Mouse (Mus musculus): Measurements from ENCODE around the gene Zfp36l2. TPM values are rescaled to one million over a fixed set of nuclear protein-coding genes. Genes with fewer than 3 reads are reported as not detected.
A peak's percentile ranks its signal among the peaks of the same experiment; 100 is the strongest.

Zfp36l2 gene
- polyA plus RNA-seq, 1 experiment from 2014 or later, result 5.0 TPM

DNA sequence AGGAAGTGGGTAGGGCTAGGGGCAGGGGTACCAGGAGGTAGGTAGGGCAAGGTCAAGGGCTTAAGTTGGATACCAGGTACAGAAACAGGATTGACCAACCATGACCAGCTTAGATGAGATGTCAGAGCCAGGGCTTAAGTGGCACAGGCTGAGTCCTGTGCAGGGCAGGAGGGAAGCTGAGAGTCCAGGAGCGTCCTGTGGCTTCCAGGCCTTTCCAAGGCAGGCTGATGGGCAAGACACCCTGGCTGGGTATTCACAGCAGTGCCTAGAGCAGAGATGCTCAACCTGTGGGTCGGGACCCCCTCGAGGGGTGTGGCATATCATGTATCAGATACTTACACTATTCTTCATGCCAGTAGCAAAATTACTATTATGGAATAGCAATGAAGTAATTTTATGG, 22.0 kb downstream of the Zfp36l2 start:
- Histone ChIP-seq H3K9ac (no peak overlapping the region), H3K4me3 (no peak overlapping the region), H3K27ac (no peak overlapping the region), H3K4me1 (peaks cover 9% of the 10 kb centered on the region; the same call in 1 of the 2 replicates), H3K27me3 (no peaks in the 10 kb centered on the region), H3K36me3 (ENCODE audit: poor library complexity, severe bottlenecking) (no peaks in the 10 kb centered on the region), H3K4me2 (no peak overlapping the region), H3K9me3 (replicated peaks) (no peaks in the 10 kb centered on the region)
- 88% methylated on average over 3 of the region's 3 CpGs for WGBS
- ATAC-seq, result no peak

DNA sequence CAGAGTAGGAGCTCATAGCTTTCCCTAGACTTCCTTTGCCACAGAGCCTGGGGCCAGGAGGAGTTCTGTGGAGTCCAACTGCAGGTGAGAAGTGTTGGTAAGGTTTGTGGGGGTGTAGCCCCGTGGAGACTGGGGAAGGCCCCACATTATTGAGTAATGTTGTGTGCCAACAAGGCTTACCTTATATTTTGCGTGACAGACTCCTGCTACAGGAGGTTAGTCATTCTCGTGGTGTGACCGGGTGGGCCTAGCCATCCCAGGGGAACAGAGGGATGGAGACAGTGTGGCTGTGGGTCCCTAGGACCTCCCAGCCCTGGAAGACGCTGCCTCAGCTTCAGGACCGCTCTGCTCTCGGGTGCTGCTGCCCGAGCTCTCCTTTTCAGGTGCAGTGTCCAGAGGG, 23.6 kb downstream of the Zfp36l2 start:
- WGBS, result 80% methylated on average over 8 of the region's 8 CpGs

DNA sequence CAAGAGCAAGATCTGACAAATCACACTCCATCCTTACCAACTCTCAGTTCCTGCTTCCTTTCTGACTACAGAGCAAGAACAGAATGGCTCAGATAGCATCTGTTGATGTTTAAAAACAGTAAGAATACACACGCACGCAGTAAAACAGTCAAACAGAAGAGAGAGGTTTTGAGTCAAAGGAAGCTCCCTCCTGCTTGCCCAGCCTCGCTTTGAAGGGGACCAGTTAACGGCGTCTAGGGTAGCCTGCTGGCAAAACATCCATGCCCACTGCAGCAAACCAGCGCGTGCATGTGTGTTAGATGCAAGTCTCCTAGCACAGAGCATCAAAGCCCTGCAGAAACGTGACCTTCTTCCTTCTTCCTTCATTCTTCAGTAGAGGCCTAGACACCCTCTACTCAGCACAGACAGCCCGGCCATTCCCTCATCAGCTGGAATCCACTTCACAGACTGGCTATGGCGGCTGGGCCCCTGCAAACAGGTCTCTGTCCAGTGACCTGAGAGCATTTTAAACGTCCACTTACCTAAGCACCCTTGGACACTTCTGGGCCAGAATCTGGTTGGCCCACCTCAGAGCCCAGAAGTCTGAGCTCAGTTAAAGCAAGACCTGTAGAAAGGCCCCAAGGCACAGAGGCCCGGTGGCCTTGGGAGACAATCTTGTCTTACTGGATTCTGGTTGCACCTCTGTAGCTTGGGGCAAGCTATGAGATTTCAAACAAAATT, 24.5 kb downstream of the Zfp36l2 start:
- WGBS, result 86% methylated on average over 12 of the region's 12 CpGs
- ATAC-seq, result no peak
- no peaks in the 10 kb centered on the region for H3K36me3 ChIP-seq (ENCODE audit: poor library complexity, severe bottlenecking)
- no peak overlapping the region for H3K9ac ChIP-seq
- H3K4me2 ChIP-seq, result no peak overlapping the region
- no peaks in the 10 kb centered on the region for H3K9me3 ChIP-seq (replicated peaks)
- H3K27ac ChIP-seq, result no peak overlapping the region
- H3K27me3 ChIP-seq, result no peaks in the 10 kb centered on the region
- no peak overlapping the region for H3K4me3 ChIP-seq
- H3K4me1 ChIP-seq, result peaks cover 9% of the 10 kb centered on the region; the same call in 1 of the 2 replicates

More for the DNA sequence above, 23.6 kb downstream of the Zfp36l2 start:
- H3K9me3 ChIP-seq (replicated peaks), result no peaks in the 10 kb centered on the region
- no peaks in the 10 kb centered on the region for H3K27me3 ChIP-seq
- no peak overlapping the region for H3K4me2 ChIP-seq
- no peak for ATAC-seq
- no peak overlapping the region for H3K27ac ChIP-seq
- H3K36me3 ChIP-seq (ENCODE audit: poor library complexity, severe bottlenecking), result no peaks in the 10 kb centered on the region
- H3K4me1 ChIP-seq, result peaks cover 9% of the 10 kb centered on the region; the same call in 1 of the 2 replicates
- H3K9ac ChIP-seq, result no peak overlapping the region
- H3K4me3 ChIP-seq, result no peak overlapping the region

- ATAC-seq, result no peak
- Histone ChIP-seq H3K9me3 (replicated peaks) (no peaks in the 10 kb centered on the region), H3K4me2 (no peak overlapping the region), H3K27ac (no peak overlapping the region), H3K36me3 (ENCODE audit: poor library complexity, severe bottlenecking) (no peaks in the 10 kb centered on the region), H3K9ac (no peak overlapping the region), H3K27me3 (peaks cover 8% of the 10 kb centered on the region), H3K4me3 (no peak overlapping the region), H3K4me1 (peaks cover 9% of the 10 kb centered on the region; the same call in 1 of the 2 replicates)
- 91% methylated on average over 8 of the region's 8 CpGs for WGBS
Measured at GRCm38 (mm10) chr17:84162211-84162760, 25.5 kb downstream of the Zfp36l2 start.

DNA sequence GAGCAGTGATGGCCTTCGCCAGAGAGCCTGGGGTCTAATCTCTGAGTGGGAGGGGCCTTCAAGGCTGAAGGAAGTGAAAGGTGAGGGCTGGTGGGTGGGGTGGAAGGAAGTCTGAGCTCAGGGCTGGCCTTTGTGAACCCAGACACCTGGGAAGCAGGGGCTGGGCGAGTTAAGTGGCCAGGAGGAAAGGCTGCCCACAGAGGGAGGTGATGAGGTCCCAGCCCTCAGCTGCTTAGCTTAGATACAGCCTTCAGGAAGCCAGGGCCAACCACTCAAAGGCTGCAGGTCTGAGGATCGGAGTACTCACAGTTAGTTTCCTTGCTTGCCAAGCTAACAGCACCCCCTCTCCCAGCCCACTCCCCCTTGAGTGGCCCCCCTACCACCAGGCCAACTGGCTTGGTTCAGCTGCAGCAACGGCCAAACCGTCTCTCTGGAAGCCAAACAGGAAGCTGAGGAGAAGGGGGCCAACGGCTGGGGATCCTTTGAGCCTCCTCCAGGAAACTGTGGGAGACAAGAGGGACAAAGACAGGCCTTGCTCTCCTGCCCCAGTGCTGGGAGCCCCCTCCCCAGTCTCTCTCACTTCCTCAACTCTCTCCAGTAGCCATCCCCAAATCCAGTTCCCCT, 26.4 kb downstream of the Zfp36l2 start:
- H3K4me2 ChIP-seq, result no peak overlapping the region
- H3K9me3 ChIP-seq (replicated peaks), result no peaks in the 10 kb centered on the region
- ATAC-seq, result peak; percentile 13; the same call in 1 of the 2 replicates
- H3K27me3 ChIP-seq, result peaks cover 13% of the 10 kb centered on the region
- H3K4me3 ChIP-seq, result no peak overlapping the region
- H3K9ac ChIP-seq, result no peak overlapping the region
- peaks cover 9% of the 10 kb centered on the region; the same call in 1 of the 2 replicates for H3K4me1 ChIP-seq
- WGBS, result 55% methylated on average over 6 of the region's 6 CpGs
- H3K27ac ChIP-seq, result no peak overlapping the region
- H3K36me3 ChIP-seq (ENCODE audit: poor library complexity, severe bottlenecking), result no peaks in the 10 kb centered on the region

GRCm38 (mm10) chr17:84158891-84159290, 28.9 kb downstream of the Zfp36l2 start:
- Histone ChIP-seq H3K4me3 (no peak overlapping the region), H3K4me2 (no peak overlapping the region), H3K9ac (no peak overlapping the region), H3K9me3 (replicated peaks) (no peaks in the 10 kb centered on the region), H3K36me3 (ENCODE audit: poor library complexity, severe bottlenecking) (no peaks in the 10 kb centered on the region), H3K27me3 (peaks cover 13% of the 10 kb centered on the region), H3K27ac (no peak overlapping the region), H3K4me1 (peaks cover 9% of the 10 kb centered on the region; the same call in 1 of the 2 replicates)
- no peak for ATAC-seq
- 45% methylated on average over 15 of the region's 15 CpGs for WGBS

GRCm38 (mm10) chr17:84158461-84158795, 29.3 kb downstream of the Zfp36l2 start:
- 90% methylated on average over 12 of the region's 12 CpGs for WGBS
- no peak overlapping the region for H3K4me3 ChIP-seq
- H3K36me3 ChIP-seq (ENCODE audit: poor library complexity, severe bottlenecking), result no peaks in the 10 kb centered on the region
- no peaks in the 10 kb centered on the region for H3K9me3 ChIP-seq (replicated peaks)
- no peak for ATAC-seq
- H3K4me1 ChIP-seq, result peaks cover 9% of the 10 kb centered on the region; the same call in 1 of the 2 replicates
- H3K27ac ChIP-seq, result no peak overlapping the region
- H3K4me2 ChIP-seq, result no peak overlapping the region
- H3K27me3 ChIP-seq, result peaks cover 13% of the 10 kb centered on the region
- H3K9ac ChIP-seq, result no peak overlapping the region

- Histone ChIP-seq H3K4me2 (no peak overlapping the region), H3K9ac (no peak overlapping the region), H3K27ac (no peak overlapping the region), H3K4me1 (peaks cover 9% of the 10 kb centered on the region; the same call in 1 of the 2 replicates), H3K27me3 (peaks cover 13% of the 10 kb centered on the region), H3K9me3 (replicated peaks) (no peaks in the 10 kb centered on the region), H3K36me3 (ENCODE audit: poor library complexity, severe bottlenecking) (no peaks in the 10 kb centered on the region), H3K4me3 (no peak overlapping the region)
- ATAC-seq, result no peak
- WGBS, result 73% methylated on average over 6 of the region's 6 CpGs
Measured at GRCm38 (mm10) chr17:84157743-84158460, 29.8 kb downstream of the Zfp36l2 start.

GRCm38 (mm10) chr17:84156748-84157742, 30.7 kb downstream of the Zfp36l2 start:
- Histone ChIP-seq H3K27ac (no peak overlapping the region), H3K4me3 (no peak overlapping the region), H3K4me1 (peaks cover 17% of the 10 kb centered on the region; the same call in 1 of the 2 replicates), H3K9me3 (replicated peaks) (no peaks in the 10 kb centered on the region), H3K27me3 (peaks cover 13% of the 10 kb centered on the region), H3K36me3 (ENCODE audit: poor library complexity, severe bottlenecking) (no peaks in the 10 kb centered on the region), H3K4me2 (no peak overlapping the region), H3K9ac (no peak overlapping the region)
- WGBS, result 37% methylated on average over 19 of the region's 19 CpGs
- ATAC-seq, result no peak

- Histone ChIP-seq H3K4me3 (no peak overlapping the region), H3K9me3 (replicated peaks) (no peaks in the 10 kb centered on the region), H3K4me1 (peaks cover 10% of the 10 kb centered on the region; the same call in 1 of the 2 replicates), H3K27ac (no peak overlapping the region), H3K36me3 (ENCODE audit: poor library complexity, severe bottlenecking) (no peaks in the 10 kb centered on the region), H3K27me3 (peaks cover 13% of the 10 kb centered on the region), H3K9ac (no peak overlapping the region), H3K4me2 (no peak overlapping the region)
- ATAC-seq, result no peak
- 58% methylated on average over 13 of the region's 13 CpGs for WGBS
Measured at GRCm38 (mm10) chr17:84156227-84156573, 31.5 kb downstream of the Zfp36l2 start.

GRCm38 (mm10) chr17:84155516-84156226, 32.1 kb downstream of the Zfp36l2 start:
- no peak overlapping the region for H3K27ac ChIP-seq
- H3K9me3 ChIP-seq (replicated peaks), result no peaks in the 10 kb centered on the region
- H3K27me3 ChIP-seq, result peaks cover 13% of the 10 kb centered on the region
- H3K4me3 ChIP-seq, result no peak overlapping the region
- H3K36me3 ChIP-seq (ENCODE audit: poor library complexity, severe bottlenecking), result no peaks in the 10 kb centered on the region
- peaks cover 8% of the 10 kb centered on the region; the same call in 1 of the 2 replicates for H3K4me1 ChIP-seq
- no peak overlapping the region for H3K4me2 ChIP-seq
- no peak overlapping the region for H3K9ac ChIP-seq
- ATAC-seq, result no peak
- 81% methylated on average over 8 of the region's 8 CpGs for WGBS
